Mouse (Mus musculus) CD8-positive naive resting alpha-beta T cell, adult 2 months (primary cell): ENCODE results near the gene Slc38a6.

Source experiments
- DNase-seq, 2 experiments: peaks; one replicate each; pipeline ENCODE4 v3.0.0; 2022; ENCODE audit warnings: low read depth in 2 of 2, low spot score in 2 of 2

The Slc38a6 gene

GRCm38 (mm10) chr12:73383179-73383510 is 96.6 kb downstream of the Slc38a6 start:
- no peak for DNase-seq

- no peak for DNase-seq
Observed at GRCm38 (mm10) chr12:73383861-73384260, 97.3 kb downstream of the Slc38a6 start.

GRCm38 (mm10) chr12:73384747-73385146 is 98.2 kb downstream of the Slc38a6 start:
- no peak for DNase-seq

GRCm38 (mm10) chr12:73392507-73392906 is 105.9 kb downstream of the Slc38a6 start:
- no peak for DNase-seq

GRCm38 (mm10) chr12:73393018-73393417 is 106.4 kb downstream of the Slc38a6 start:
- DNase-seq, result no peak

GRCm38 (mm10) chr12:73393881-73394291 is 107.3 kb downstream of the Slc38a6 start:
- DNase-seq, result no peak

- no peak for DNase-seq
Observed at GRCm38 (mm10) chr12:73394571-73394970, 108.0 kb downstream of the Slc38a6 start.

- no peak for DNase-seq
Observed at GRCm38 (mm10) chr12:73399426-73399825, 112.8 kb downstream of the Slc38a6 start.

- no peak for DNase-seq
Observed at GRCm38 (mm10) chr12:73400481-73401025, 114.0 kb downstream of the Slc38a6 start.

GRCm38 (mm10) chr12:73401520-73402130 is 115.0 kb downstream of the Slc38a6 start:
- no peak for DNase-seq

- no peak for DNase-seq
Observed at GRCm38 (mm10) chr12:73402137-73402712, 115.6 kb downstream of the Slc38a6 start.

GRCm38 (mm10) chr12:73402851-73403665 is 116.5 kb downstream of the Slc38a6 start:
- no peak for DNase-seq
